Mouse (Mus musculus) bone marrow, adult 2 months (tissue): ENCODE results near the gene Dpep3. TPM values are rescaled to one million over a fixed set of nuclear protein-coding genes. Genes with fewer than 3 reads are reported as not detected.
A peak's percentile ranks its signal among the peaks of the same experiment; 100 is the strongest.

ENCODE experiments used
- H3K27ac ChIP-seq: fragments of 200-500 bp; 2 replicates; pipeline ENCODE4 v1.5.1; 2012; ENCODE audit warnings: low read depth, mild to moderate bottlenecking, control low read depth, inconsistent platforms, low read length; ENCODE audit not compliant: control insufficient read depth, poor library complexity, insufficient read depth
- H3K4me1 ChIP-seq: fragments of 200-500 bp; 2 replicates; pipeline ENCODE4 v1.6.1; 2011; ENCODE audit warnings: low read length; ENCODE audit not compliant: control insufficient read depth, insufficient read depth
- H3K4me3 ChIP-seq: fragments of 200-500 bp; replicated peaks from 2 replicates; pipeline ENCODE3; 2011; ENCODE audit warnings: mild to moderate bottlenecking, low read depth, low read length, control low read depth; ENCODE audit not compliant: control insufficient read depth
- CTCF ChIP-seq: fragments of 200-500 bp; IDR thresholded peaks from 2 replicates; pipeline ENCODE4 v1.5.1; 2011; ENCODE audit warnings: low read length, control low read depth; ENCODE audit not compliant: control insufficient read depth, insufficient read depth
- POLR2A ChIP-seq: fragments of 200-500 bp; IDR thresholded peaks from 2 replicates; pipeline ENCODE4 v1.6.1; 2011; ENCODE audit warnings: low read depth, mild to moderate bottlenecking, control low read depth, low read length, borderline replicate concordance; ENCODE audit not compliant: control insufficient read depth
- WGBS: fragments of 180-500 bp; shearing (Covaris S2); methylation state at CpG from one replicate; pipeline ENCODE4 v1.1.7; 2018; 5-methylcytosine and 5-hydroxymethylcytosine counted together
- polyA plus RNA-seq: library from polyadenylated mRNA; stranded (reverse); fragments of >200 nt; gene quantifications from 2 replicates; pipeline ENCODE4 v1.2.4, GENCODE M21; 2011; ENCODE audit warnings: low replicate concordance; ENCODE audit not compliant: missing spikeins, insufficient read depth, insufficient read length

The Dpep3 gene
- polyA plus RNA-seq, 1 experiment = not detected

- TF ChIP-seq CTCF (no peak), POLR2A (peak; percentile 78)
- H3K4me1 ChIP-seq = peaks cover 1% of the 10 kb centered on the region; the same call in 1 of the 2 replicates
- H3K27ac ChIP-seq = peak overlapping the region; percentile 65
- peak overlapping the region; percentile 98 for H3K4me3 ChIP-seq
- under 1% methylated on average over 30 of the region's 30 CpGs for WGBS
Measured at GRCm38 (mm10) chr8:105936866-105937475, 42.3 kb downstream of the Dpep3 start.

- no peak overlapping the region for H3K4me3 ChIP-seq
- TF ChIP-seq POLR2A (no peak), CTCF (no peak)
- WGBS = 60% methylated on average over 7 of the region's 7 CpGs
- peaks cover 1% of the 10 kb centered on the region; the same call in 1 of the 2 replicates for H3K4me1 ChIP-seq
- H3K27ac ChIP-seq = no peak overlapping the region
Measured at GRCm38 (mm10) chr8:105935863-105936603, 43.2 kb downstream of the Dpep3 start.

- no peak overlapping the region for H3K27ac ChIP-seq
- TF ChIP-seq POLR2A (no peak), CTCF (no peak)
- WGBS = 26% methylated on average over 6 of the region's 6 CpGs
Measured at GRCm38 (mm10) chr8:105935105-105935504, 44.1 kb downstream of the Dpep3 start.

GRCm38 (mm10) chr8:105933762-105934161 lies 45.5 kb downstream of the Dpep3 start, which contains the start of gene Ctrl:
Gene Ctrl (minus strand): TSS chr8:105933862.
- Histone ChIP-seq H3K27ac (no peak within 1 kb of the TSS), H3K4me3 (no peak within 1 kb of the TSS), H3K4me1 (peaks cover 1% of the 10 kb centered on the region; the same call in 1 of the 2 replicates)
- TF ChIP-seq CTCF = no peak
- no peak for TF ChIP-seq POLR2A
- 84% methylated on average over 2 of the region's 2 CpGs for WGBS

More at GRCm38 (mm10) chr8:105935105-105935504, 44.1 kb downstream of the Dpep3 start:
- no peak overlapping the region for H3K4me3 ChIP-seq
- H3K4me1 ChIP-seq = peaks cover 1% of the 10 kb centered on the region; the same call in 1 of the 2 replicates

GRCm38 (mm10) chr8:105932525-105932924 lies 46.7 kb downstream of the Dpep3 start:
- TF ChIP-seq POLR2A (no peak), CTCF (no peak)
- H3K4me3 ChIP-seq = no peak overlapping the region
- H3K4me1 ChIP-seq = peaks cover 1% of the 10 kb centered on the region; the same call in 1 of the 2 replicates
- 90% methylated on average over 11 of the region's 11 CpGs for WGBS
- no peak overlapping the region for H3K27ac ChIP-seq

DNA sequence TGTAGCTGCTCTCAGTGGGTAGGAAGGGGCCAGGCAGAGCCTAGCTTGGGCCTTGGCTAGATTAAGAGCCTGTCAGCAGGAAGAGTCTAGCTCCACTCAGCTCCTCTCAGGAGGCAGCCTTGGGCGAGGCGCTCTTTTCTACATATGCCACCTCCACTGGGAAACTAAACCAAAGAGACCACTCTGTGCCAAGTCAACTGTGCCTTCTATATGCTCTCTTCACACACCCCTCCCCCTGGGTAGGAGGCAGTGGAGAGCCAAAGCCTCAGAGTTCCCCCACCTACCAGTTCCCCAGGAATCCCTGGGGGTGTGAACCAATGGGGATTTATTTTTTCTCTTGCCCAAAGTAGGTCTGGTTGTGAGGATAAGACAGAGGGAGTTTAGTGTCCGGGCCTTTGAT lies 48.0 kb downstream of the Dpep3 start:
- H3K4me1 ChIP-seq = no peaks in the 10 kb centered on the region; the same call in 1 of the 2 replicates
- no peak for TF ChIP-seq POLR2A
- TF ChIP-seq CTCF = no peak
- H3K27ac ChIP-seq = no peak overlapping the region
- 92% methylated on average over 3 of the region's 3 CpGs for WGBS
- no peak overlapping the region for H3K4me3 ChIP-seq

- Histone ChIP-seq H3K4me1 (no peaks in the 10 kb centered on the region; the same call in 1 of the 2 replicates), H3K27ac (no peak overlapping the region), H3K4me3 (no peak overlapping the region)
- 30% methylated on average over 8 of the region's 8 CpGs for WGBS
- TF ChIP-seq CTCF (peak; percentile 98), POLR2A (no peak)
Measured at GRCm38 (mm10) chr8:105930602-105931001, 48.6 kb downstream of the Dpep3 start.

DNA sequence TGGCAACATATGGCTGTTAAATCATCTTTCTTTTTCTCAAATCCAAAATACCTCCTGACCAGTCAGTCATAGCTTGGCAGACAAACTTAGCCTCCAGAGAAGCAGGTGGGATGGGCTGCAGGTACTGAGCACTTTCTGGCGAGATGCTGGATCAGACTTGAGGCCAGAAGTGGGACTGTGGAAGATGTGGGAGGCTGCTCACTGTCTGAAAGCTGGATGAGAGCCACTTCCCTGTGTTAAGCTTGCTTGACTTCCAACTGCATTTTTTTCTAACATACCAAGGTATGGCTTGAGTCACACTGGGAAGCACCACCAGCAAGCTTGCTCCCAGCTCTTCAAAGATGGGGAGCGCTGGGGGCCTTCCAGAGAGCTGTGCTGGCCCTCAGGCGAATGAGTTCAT lies 54.1 kb downstream of the Dpep3 start:
- Histone ChIP-seq H3K4me1 (no peaks in the 10 kb centered on the region), H3K4me3 (no peak overlapping the region), H3K27ac (no peak overlapping the region)
- TF ChIP-seq POLR2A = no peak
- no peak for TF ChIP-seq CTCF
- WGBS = 84% methylated on average over 3 of the region's 3 CpGs

Other genes starting within 250 kb of the Dpep3 start
- 1.2 and 2.0 TPM in 2 replicates for gene Gfod2, start 220.8 kb downstream of the Dpep3 start, polyA plus RNA-seq
- 90.8 and 98.0 TPM in 2 replicates for gene Ranbp10, start 152.1 kb downstream of the Dpep3 start, polyA plus RNA-seq
- 3.6 TPM in 1 of 2 replicates, not detected in the other for gene Tsnaxip1, start 151.7 kb downstream of the Dpep3 start, polyA plus RNA-seq
- gene Cenpt, start 126.2 kb downstream of the Dpep3 start, polyA plus RNA-seq = 30.3 and 73.2 TPM in 2 replicates
- 9.8 and 12.6 TPM in 2 replicates for gene Thap11, start 124.3 kb downstream of the Dpep3 start, polyA plus RNA-seq
- 35.2 and 54.8 TPM in 2 replicates for gene Nutf2, start 118.8 kb downstream of the Dpep3 start, polyA plus RNA-seq
- 18.9 and 44.1 TPM in 2 replicates for gene Edc4, start 98.5 kb downstream of the Dpep3 start, polyA plus RNA-seq
- gene Nrn1l, start 85.9 kb downstream of the Dpep3 start, polyA plus RNA-seq = 2.5 TPM in 1 of 2 replicates, not detected in the other
- 2.9 and 6.0 TPM in 2 replicates for gene Pskh1, start 79.0 kb downstream of the Dpep3 start, polyA plus RNA-seq
- not detected in 2 replicates for gene Ctrl, start 45.6 kb downstream of the Dpep3 start, polyA plus RNA-seq
- 88.5 and 149 TPM in 2 replicates for gene Psmb10, start 41.0 kb downstream of the Dpep3 start, polyA plus RNA-seq
- gene Lcat, start 36.0 kb downstream of the Dpep3 start, polyA plus RNA-seq = 4.6 and 15.5 TPM in 2 replicates
- 15.9 and 21.3 TPM in 2 replicates for gene Slc12a4, start 13.3 kb downstream of the Dpep3 start, polyA plus RNA-seq
- gene Dus2, start 11.9 kb upstream of the Dpep3 start, polyA plus RNA-seq = 13.5 and 17.1 TPM in 2 replicates
- gene Dpep2nb, start 26.5 kb upstream of the Dpep3 start, polyA plus RNA-seq = not detected in 2 replicates
- gene Ddx28, start 32.5 kb upstream of the Dpep3 start, polyA plus RNA-seq = 4.0 and 6.0 TPM in 2 replicates
- gene Nfatc3, start 79.4 kb upstream of the Dpep3 start, polyA plus RNA-seq = 8.5 and 17.8 TPM in 2 replicates
- gene Esrp2, start 157.5 kb upstream of the Dpep3 start, polyA plus RNA-seq = not detected in 2 replicates
- 8.4 and 20.8 TPM in 2 replicates for gene Pla2g15, start 171.0 kb upstream of the Dpep3 start, polyA plus RNA-seq
- 3.7 and 8.3 TPM in 2 replicates for gene Slc7a6, start 189.4 kb upstream of the Dpep3 start, polyA plus RNA-seq
- gene Slc7a6os, start 231.5 kb upstream of the Dpep3 start, polyA plus RNA-seq = 23.9 and 53.8 TPM in 2 replicates
- 12.1 and 12.9 TPM in 2 replicates for gene Prmt7, start 231.5 kb upstream of the Dpep3 start, polyA plus RNA-seq